Mouse (Mus musculus): ENCODE results near the gene Insig2.

GRCm38 (mm10) chr1:121348875-121349847 is 16.8 kb upstream of the Insig2 start:
- TF ChIP-seq CTCF (IDR thresholded peaks at IDR 0.05; ENCODE audit: borderline replicate concordance, extremely low read depth, insufficient read depth, insufficient read length) (no peak), POLR2A (IDR thresholded peaks at IDR 0.05; ENCODE audit: borderline replicate concordance, extremely low read depth, insufficient read depth, insufficient read length, poor library complexity, severe bottlenecking) (no peak)
